Mouse (Mus musculus): ENCODE results near the gene Cyp2s1. TPM values are rescaled to one million over a fixed set of nuclear protein-coding genes. Genes with fewer than 3 reads are reported as not detected.
A peak's percentile ranks its signal among the peaks of the same experiment; 100 is the strongest.

Cyp2s1 gene
- polyA plus RNA-seq, 1 experiment from 2014 or later = 0.38 TPM

DNA sequence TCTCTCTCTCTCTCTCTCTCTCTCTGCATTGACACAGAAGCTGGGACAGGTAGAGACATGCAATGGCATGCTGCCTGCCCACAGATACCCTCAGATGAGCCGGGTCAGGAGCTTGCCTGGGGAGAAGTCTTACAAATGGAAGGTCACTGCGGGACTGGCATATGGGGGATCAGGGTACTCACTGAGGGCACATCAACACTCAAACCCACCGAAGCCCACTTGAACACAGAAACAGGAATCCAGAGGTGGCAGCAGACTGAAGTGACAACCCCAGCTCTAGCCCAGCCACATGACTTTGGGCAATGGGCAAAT lies 27.6 kb downstream of the Cyp2s1 start:
- Histone ChIP-seq H3K36me3 (no peaks in the 10 kb centered on the region), H3K27me3 (peaks cover 16% of the 10 kb centered on the region), H3K27ac (no peak overlapping the region), H3K4me2 (no peak overlapping the region), H3K4me3 (replicated peaks) (no peak overlapping the region), H3K9me3 (replicated peaks) (no peaks in the 10 kb centered on the region), H3K4me1 (replicated peaks) (peaks cover 27% of the 10 kb centered on the region), H3K9ac (no peak overlapping the region)
- 44% methylated on average over 3 of the region's 3 CpGs for WGBS (ENCODE audit: insufficient replicate concordance)
- ATAC-seq (ENCODE audit: low read depth) (no peak), DNase-seq (no peak)

- no peaks in the 10 kb centered on the region for H3K9me3 ChIP-seq (replicated peaks)
- WGBS (ENCODE audit: insufficient replicate concordance) = 5% methylated on average over 30 of the region's 30 CpGs
- H3K27me3 ChIP-seq = peaks cover 16% of the 10 kb centered on the region
- H3K9ac ChIP-seq = peak within 1 kb of the TSS; percentile 45
- H3K27ac ChIP-seq = no peak within 1 kb of the TSS
- H3K4me2 ChIP-seq = peak within 1 kb of the TSS; percentile 43
- no peaks in the 10 kb centered on the region for H3K36me3 ChIP-seq
- peak; percentile 47 for ATAC-seq (ENCODE audit: low read depth)
- H3K4me1 ChIP-seq (replicated peaks) = peaks cover 33% of the 10 kb centered on the region
- peak within 1 kb of the TSS; percentile 45 for H3K4me3 ChIP-seq (replicated peaks)
- no peak for DNase-seq
Observed at GRCm38 (mm10) chr7:25788220-25789128, 28.2 kb downstream of the Cyp2s1 start, which contains the start of gene Axl. Axl (minus strand) TSS chr7:25788705.

DNA sequence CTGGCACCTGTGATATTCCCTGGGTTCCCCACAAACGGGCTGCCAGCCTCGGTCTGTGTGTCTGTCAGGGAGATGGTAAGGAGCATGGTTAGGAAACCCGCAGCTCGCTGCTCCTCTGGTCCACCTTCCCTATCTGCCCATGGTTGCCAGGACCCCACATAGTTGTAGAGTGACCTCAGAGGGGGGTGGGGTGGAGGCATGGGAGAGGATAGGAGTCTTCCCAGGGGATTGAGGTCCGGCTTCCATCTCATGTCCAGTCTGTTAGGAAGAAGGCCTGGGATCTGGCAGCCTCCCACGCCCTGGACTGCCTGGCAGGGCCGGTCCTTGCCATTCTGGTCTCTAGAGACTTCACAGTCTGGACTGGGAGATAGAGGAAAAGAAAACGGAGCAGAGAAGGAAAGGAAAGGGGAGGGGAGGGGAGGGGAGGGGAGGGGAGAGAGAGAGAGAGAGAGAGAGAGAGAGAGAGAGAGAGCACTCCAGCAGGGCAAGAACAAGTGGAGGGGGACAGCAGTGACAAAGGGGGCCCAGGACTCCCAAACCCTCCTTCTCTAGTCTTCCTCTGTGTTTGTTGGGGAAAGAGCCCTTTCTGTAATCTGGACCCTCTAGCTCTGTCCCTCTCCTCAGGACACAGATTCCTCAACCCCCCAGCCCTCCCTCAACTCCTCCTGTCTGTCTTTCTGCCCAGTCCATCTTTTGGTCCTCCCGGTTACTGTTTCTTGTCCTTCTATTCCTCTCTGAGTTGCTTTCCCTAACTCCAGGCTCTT lies 29.1 kb downstream of the Cyp2s1 start:
- H3K4me3 ChIP-seq (replicated peaks) = peak overlapping the region; percentile 45
- no peaks in the 10 kb centered on the region for H3K9me3 ChIP-seq (replicated peaks)
- peak overlapping the region; percentile 43; the same call in 1 of the 2 replicates for H3K4me2 ChIP-seq
- WGBS (ENCODE audit: insufficient replicate concordance) = 35% methylated on average over 9 of the region's 9 CpGs
- 0 out of 2 replicates have a peak overlapping the region, but pooled peaks have one; percentile 13 for H3K9ac ChIP-seq
- no peak overlapping the region for H3K27ac ChIP-seq
- H3K4me1 ChIP-seq (replicated peaks) = peaks cover 41% of the 10 kb centered on the region
- H3K36me3 ChIP-seq = no peaks in the 10 kb centered on the region
- H3K27me3 ChIP-seq = peaks cover 16% of the 10 kb centered on the region
- DNase-seq (no peak), ATAC-seq (ENCODE audit: low read depth) (no peak)

DNA sequence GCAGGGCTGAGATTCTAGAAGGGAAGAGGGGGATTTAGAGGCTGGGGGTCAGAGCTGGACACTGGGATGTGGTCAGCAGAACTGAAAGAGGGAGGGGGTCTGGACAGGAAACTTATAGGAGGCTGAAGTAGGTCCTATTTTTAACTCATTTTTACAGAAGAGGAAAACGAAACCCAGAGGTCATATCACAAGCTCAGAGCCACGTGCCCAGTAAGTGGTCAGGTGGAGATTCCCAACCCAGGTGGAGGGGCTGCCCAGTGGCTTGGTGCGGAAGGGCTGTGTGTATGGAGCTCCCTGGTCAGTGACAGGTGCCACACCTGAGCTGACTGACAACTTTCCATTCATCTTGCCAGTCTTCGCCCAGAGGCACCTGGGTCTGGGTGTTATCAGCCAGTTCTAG lies 29.7 kb downstream of the Cyp2s1 start:
- Histone ChIP-seq H3K9me3 (replicated peaks) (no peaks in the 10 kb centered on the region), H3K9ac (no peak overlapping the region), H3K36me3 (no peaks in the 10 kb centered on the region), H3K4me2 (peak overlapping the region; percentile 29; the same call in 1 of the 2 replicates), H3K4me3 (replicated peaks) (0 out of 2 replicates have a peak overlapping the region, but pooled peaks have one; percentile 45), H3K27ac (no peak overlapping the region), H3K4me1 (replicated peaks) (peaks cover 45% of the 10 kb centered on the region), H3K27me3 (peaks cover 16% of the 10 kb centered on the region)
- 35% methylated on average over 4 of the region's 4 CpGs for WGBS (ENCODE audit: insufficient replicate concordance)
- ATAC-seq (ENCODE audit: low read depth) (no peak), DNase-seq (no peak)

DNA sequence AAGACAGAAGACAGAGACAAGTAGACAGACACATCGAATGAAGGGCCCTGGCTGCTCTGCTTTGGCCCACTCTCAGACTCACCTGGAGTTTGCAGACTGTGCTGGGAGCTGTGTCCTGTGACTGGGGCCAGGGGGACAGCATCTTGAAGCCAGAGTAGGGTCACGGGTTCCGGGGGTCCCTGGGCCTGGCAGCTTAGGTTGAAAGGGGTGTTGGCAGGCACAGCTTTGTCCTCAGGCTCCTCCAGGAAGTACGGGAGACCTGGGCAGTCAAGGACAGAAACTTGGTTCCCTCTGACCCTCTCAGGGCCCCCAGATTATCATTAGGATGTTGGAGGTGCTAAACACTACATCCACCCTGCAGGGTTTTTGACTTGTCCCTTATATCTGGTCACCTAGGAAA lies 31.0 kb downstream of the Cyp2s1 start:
- DNase-seq (no peak), ATAC-seq (ENCODE audit: low read depth) (no peak)
- Histone ChIP-seq H3K27me3 (peaks cover 16% of the 10 kb centered on the region), H3K4me1 (replicated peaks) (peaks cover 57% of the 10 kb centered on the region), H3K9ac (no peak overlapping the region), H3K27ac (no peak overlapping the region), H3K9me3 (replicated peaks) (no peaks in the 10 kb centered on the region), H3K4me2 (no peak overlapping the region), H3K4me3 (replicated peaks) (no peak overlapping the region), H3K36me3 (no peaks in the 10 kb centered on the region)
- WGBS (ENCODE audit: insufficient replicate concordance) = 38% methylated on average over 4 of the region's 4 CpGs

- Histone ChIP-seq H3K27ac (no peak overlapping the region), H3K36me3 (no peaks in the 10 kb centered on the region), H3K4me3 (replicated peaks) (no peak overlapping the region), H3K4me2 (no peak overlapping the region), H3K9ac (no peak overlapping the region), H3K9me3 (replicated peaks) (no peaks in the 10 kb centered on the region), H3K4me1 (replicated peaks) (peaks cover 55% of the 10 kb centered on the region), H3K27me3 (peaks cover 16% of the 10 kb centered on the region)
- ATAC-seq (ENCODE audit: low read depth) (no peak), DNase-seq (no peak)
- WGBS (ENCODE audit: insufficient replicate concordance) = 28% methylated on average over 1 of the region's 1 CpGs
Observed at GRCm38 (mm10) chr7:25784808-25785207, 31.9 kb downstream of the Cyp2s1 start.

DNA sequence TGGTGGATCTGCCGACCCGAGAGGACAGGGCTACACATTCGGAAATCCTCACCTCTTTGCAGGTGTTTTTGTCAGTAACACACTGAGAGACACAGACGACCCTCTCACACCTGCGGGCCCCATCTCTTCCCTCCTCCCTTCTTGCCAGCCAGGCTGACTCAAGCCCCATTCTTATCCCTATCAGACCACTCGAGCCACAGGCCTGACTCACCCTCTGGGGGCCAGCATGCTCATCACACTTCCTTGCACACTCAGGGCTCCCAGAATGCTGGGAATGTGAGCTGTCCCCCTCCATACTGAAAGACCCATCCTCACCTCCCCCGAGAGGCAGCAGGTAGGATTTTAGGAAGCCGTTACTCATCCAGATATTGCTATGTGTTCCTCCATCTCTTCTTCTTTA lies 33.0 kb downstream of the Cyp2s1 start:
- Histone ChIP-seq H3K27me3 (peaks cover 16% of the 10 kb centered on the region), H3K9ac (no peak overlapping the region), H3K4me3 (replicated peaks) (no peak overlapping the region), H3K4me1 (replicated peaks) (peaks cover 60% of the 10 kb centered on the region), H3K9me3 (replicated peaks) (no peaks in the 10 kb centered on the region), H3K36me3 (no peaks in the 10 kb centered on the region), H3K4me2 (no peak overlapping the region), H3K27ac (no peak overlapping the region)
- no peak for ATAC-seq (ENCODE audit: low read depth)
- WGBS (ENCODE audit: insufficient replicate concordance) = 50% methylated on average over 8 of the region's 8 CpGs
- no peak for DNase-seq

- no peaks in the 10 kb centered on the region for H3K9me3 ChIP-seq (replicated peaks)
- peaks cover 9% of the 10 kb centered on the region for H3K27me3 ChIP-seq
- DNase-seq (no peak), ATAC-seq (ENCODE audit: low read depth) (no peak)
- peak overlapping the region; percentile 15; the same call in 1 of the 2 replicates for H3K27ac ChIP-seq
- no peak overlapping the region for H3K4me3 ChIP-seq (replicated peaks)
- H3K4me1 ChIP-seq (replicated peaks) = peaks cover 53% of the 10 kb centered on the region
- 34% methylated on average over 6 of the region's 6 CpGs for WGBS (ENCODE audit: insufficient replicate concordance)
- no peak overlapping the region for H3K4me2 ChIP-seq
- no peak overlapping the region for H3K9ac ChIP-seq
- no peaks in the 10 kb centered on the region for H3K36me3 ChIP-seq
Observed at GRCm38 (mm10) chr7:25782744-25783143, 34.0 kb downstream of the Cyp2s1 start.

GRCm38 (mm10) chr7:25781937-25782610 lies 34.6 kb downstream of the Cyp2s1 start:
- H3K36me3 ChIP-seq = no peaks in the 10 kb centered on the region
- H3K9ac ChIP-seq = peak overlapping the region; percentile 60
- ATAC-seq (ENCODE audit: low read depth) (peak; percentile 27; the same call in 1 of the 2 replicates), DNase-seq (no peak)
- 31% methylated on average over 11 of the region's 11 CpGs for WGBS (ENCODE audit: insufficient replicate concordance)
- peaks cover 48% of the 10 kb centered on the region for H3K4me1 ChIP-seq (replicated peaks)
- H3K9me3 ChIP-seq (replicated peaks) = no peaks in the 10 kb centered on the region
- peak overlapping the region; percentile 43 for H3K4me3 ChIP-seq (replicated peaks)
- peak overlapping the region; percentile 61 for H3K4me2 ChIP-seq
- H3K27me3 ChIP-seq = peaks cover 4% of the 10 kb centered on the region
- H3K27ac ChIP-seq = peak overlapping the region; percentile 24; the same call in 1 of the 2 replicates

DNA sequence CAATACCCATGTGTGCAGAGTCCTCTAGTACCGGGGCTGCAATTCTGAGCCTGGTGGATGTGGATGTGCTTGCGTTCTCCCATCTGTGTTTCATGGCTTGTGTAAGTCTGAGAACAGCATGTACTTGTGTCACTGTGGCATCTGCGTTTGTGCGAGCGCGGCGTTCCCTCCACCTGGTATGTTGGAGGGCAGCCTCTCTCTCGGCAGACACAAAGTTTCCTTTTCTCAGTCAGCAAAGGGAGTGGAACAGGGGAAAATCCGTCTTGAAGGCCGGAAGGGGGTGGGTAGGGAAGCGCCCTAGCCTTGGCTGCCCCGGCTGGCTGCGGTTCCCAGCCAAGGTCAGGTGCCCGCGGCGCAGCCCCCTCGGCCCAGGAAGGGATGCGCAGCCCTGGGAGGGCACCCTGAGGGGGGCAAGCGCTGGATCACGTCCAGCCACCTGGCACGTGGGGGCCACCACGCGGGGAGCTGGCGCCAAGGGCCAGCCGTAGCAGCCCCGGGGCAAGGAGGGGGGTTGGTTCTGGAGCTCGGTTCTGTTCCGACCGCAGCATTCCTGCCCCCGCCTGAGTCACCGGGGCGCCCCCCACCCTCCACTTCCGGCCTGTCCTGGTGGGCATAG lies 35.3 kb downstream of the Cyp2s1 start:
- Histone ChIP-seq H3K27ac (peak overlapping the region; percentile 6; the same call in 1 of the 2 replicates), H3K9ac (peak overlapping the region; percentile 60), H3K9me3 (replicated peaks) (no peaks in the 10 kb centered on the region), H3K4me3 (replicated peaks) (peak overlapping the region; percentile 43), H3K27me3 (no peaks in the 10 kb centered on the region), H3K36me3 (no peaks in the 10 kb centered on the region), H3K4me1 (replicated peaks) (peaks cover 46% of the 10 kb centered on the region), H3K4me2 (peak overlapping the region; percentile 61)
- WGBS (ENCODE audit: insufficient replicate concordance) = 12% methylated on average over 33 of the region's 33 CpGs
- DNase-seq (no peak), ATAC-seq (ENCODE audit: low read depth) (0 out of 2 replicates have a peak, but pooled peaks have one; percentile 24)

All from liver, embryonic 13.5 days (tissue).